Mouse (Mus musculus) ovary, postnatal 14 days (tissue): ENCODE results near the gene Mgrn1.

Experiments used
- DNase-seq: peaks from one replicate; pipeline ENCODE4 v3.0.0; 2022; ENCODE audit warnings: low spot score

The Mgrn1 gene

GRCm38 (mm10) chr16:4885760-4886689, at the start of gene Mgrn1:
Gene Mgrn1, plus strand, starts transcription at chr16:4886249.
- DNase-seq = peak; percentile 72

GRCm38 (mm10) chr16:4837631-4838030, 48.4 kb upstream of the Mgrn1 start:
- no peak for DNase-seq

- no peak for DNase-seq
Measured at GRCm38 (mm10) chr16:4839552-4839951, 46.5 kb upstream of the Mgrn1 start.

GRCm38 (mm10) chr16:4840231-4840630, 45.8 kb upstream of the Mgrn1 start:
- DNase-seq = no peak

- DNase-seq = no peak
Measured at GRCm38 (mm10) chr16:4847041-4847440, 39.0 kb upstream of the Mgrn1 start.

GRCm38 (mm10) chr16:4848090-4848489, 38.0 kb upstream of the Mgrn1 start:
- DNase-seq = no peak

GRCm38 (mm10) chr16:4850361-4850760, 35.7 kb upstream of the Mgrn1 start:
- no peak for DNase-seq

GRCm38 (mm10) chr16:4850938-4851628, 35.0 kb upstream of the Mgrn1 start:
- DNase-seq = no peak

GRCm38 (mm10) chr16:4855046-4855650, 30.9 kb upstream of the Mgrn1 start:
- DNase-seq = no peak

GRCm38 (mm10) chr16:4861392-4861791, 24.7 kb upstream of the Mgrn1 start:
- no peak for DNase-seq

GRCm38 (mm10) chr16:4862863-4863483, 23.1 kb upstream of the Mgrn1 start:
- DNase-seq = peak; percentile 68

- DNase-seq = no peak
Measured at GRCm38 (mm10) chr16:4863742-4864141, 22.3 kb upstream of the Mgrn1 start.

- no peak for DNase-seq
Measured at GRCm38 (mm10) chr16:4866101-4866695, 19.9 kb upstream of the Mgrn1 start.

GRCm38 (mm10) chr16:4870490-4870889, 15.6 kb upstream of the Mgrn1 start:
- no peak for DNase-seq

GRCm38 (mm10) chr16:4871926-4872325, 14.1 kb upstream of the Mgrn1 start:
- no peak for DNase-seq

- no peak for DNase-seq
Measured at GRCm38 (mm10) chr16:4875198-4876032, 10.6 kb upstream of the Mgrn1 start.

- peak; percentile 76 for DNase-seq
Measured at GRCm38 (mm10) chr16:4876033-4876680, 9.9 kb upstream of the Mgrn1 start.

- DNase-seq = no peak
Measured at GRCm38 (mm10) chr16:4877195-4877594, 8.9 kb upstream of the Mgrn1 start.

GRCm38 (mm10) chr16:4877701-4878100, 8.3 kb upstream of the Mgrn1 start:
- DNase-seq = no peak

GRCm38 (mm10) chr16:4878192-4878885, 7.7 kb upstream of the Mgrn1 start:
- DNase-seq = no peak
